22 mouse cellular contexts compared by ENCODE assay signal in genomic region chr8:110824861-110825260, GRCm38 (mm10). TPM values are rescaled to one million over a fixed set of nuclear protein-coding genes. Genes with fewer than 3 reads are reported as not detected.
"Had no signal": no experiment of that assay in that cellular context is flagged by ENCODE, and none has a peak within 500 bp of the region (broad histone marks: within the 10 kb centered on the region; RNA-seq: fewer than 3 reads in every experiment).

No protein-coding gene starts in this region.

- H3K4me3 ChIP-seq: kidney, embryonic 15.5 days; limb, embryonic 10.5 days; limb, embryonic 13.5 days; liver, embryonic 12.5 days; liver, embryonic 15.5 days; midbrain, embryonic 12.5 days; midbrain, embryonic 15.5 days; neural tube, embryonic 13.5 days had no signal

- ATAC-seq: liver, embryonic 12.5 days; midbrain, embryonic 15.5 days had no signal

- DNase-seq: kidney, adult 8-10 months; kidney, postnatal 14 days; kidney, postnatal 4 days; liver; lung, adult 2 months; lung, postnatal 14 days; lung, postnatal 4 days; retina, postnatal 1 day; right cerebral cortex, postnatal 25 days; spleen, adult 18-20 months; thymus, adult 18-20 months; thymus, postnatal 36 days had no signal

- H3K27ac ChIP-seq: kidney, embryonic 15.5 days; limb, embryonic 10.5 days; limb, embryonic 13.5 days; liver, embryonic 12.5 days; liver, embryonic 15.5 days; midbrain, embryonic 12.5 days; midbrain, embryonic 15.5 days; neural tube, embryonic 13.5 days had no signal

RNA-seq across cellular contexts. Expression of gene Il34, which starts 19.1 kb away (rescaled TPM):
- total RNA-seq: megakaryocyte, adult 5-6 weeks; neutrophil, adult 5-6 weeks had no signal
- polyA plus RNA-seq: liver, embryonic 12.5 days had no signal
